Mouse (Mus musculus) midbrain, embryonic 10.5 days (tissue): Measurements from ENCODE around the gene Fam171a1. TPM values are rescaled to one million over a fixed set of nuclear protein-coding genes. Genes with fewer than 3 reads are reported as not detected.

Experiments
- DNase-seq: peaks from one replicate; pipeline ENCODE4 v3.0.0-alpha.2; 2017; ENCODE audit warnings: low spot score
- H3K27ac ChIP-seq: fragments of 300-500 bp; sonication (generic); replicated peaks from 2 replicates; pipeline ENCODE4 v1.5.1; 2016; ENCODE audit warnings: mild to moderate bottlenecking
- H3K27me3 ChIP-seq: fragments of 300-500 bp; sonication (generic); 2 replicates; pipeline ENCODE4 v1.6.1; 2016; ENCODE audit warnings: low read depth, mild to moderate bottlenecking; ENCODE audit not compliant: poor library complexity, severe bottlenecking
- H3K36me3 ChIP-seq: fragments of 300-500 bp; sonication (generic); 2 replicates; pipeline ENCODE4 v1.6.1; 2016; ENCODE audit warnings: mild to moderate bottlenecking, moderate library complexity
- H3K4me1 ChIP-seq: fragments of 300-500 bp; sonication (generic); 2 replicates; pipeline ENCODE4 v1.6.1; 2016
- H3K4me3 ChIP-seq: fragments of 300-500 bp; sonication (generic); 2 replicates; pipeline ENCODE4 v1.5.1; 2016; ENCODE audit warnings: mild to moderate bottlenecking, moderate library complexity
- H3K9me3 ChIP-seq: fragments of 300-500 bp; sonication (generic); replicated peaks from 2 replicates; pipeline ENCODE4 v1.6.1; 2016; ENCODE audit warnings: mild to moderate bottlenecking
- WGBS: fragments of 180-500 bp; shearing (Covaris S2); methylation state at CpG from one replicate; pipeline ENCODE4 v1.1.7; 2016; 5-methylcytosine and 5-hydroxymethylcytosine counted together
- polyA plus RNA-seq: library from polyadenylated mRNA; unstranded; fragments of >200 nt; fragmentation: Nextera tagmentation; extraction: Ambion mirVana; gene quantifications from 2 replicates; pipeline ENCODE4 v1.2.1, GENCODE M21; 2016

Fam171a1 gene
- polyA plus RNA-seq, 1 experiment from 2014 or later, result 38.7 TPM

- Histone ChIP-seq H3K36me3 (no peaks in the 10 kb centered on the region), H3K4me3 (no peak overlapping the region), H3K27me3 (no peaks in the 10 kb centered on the region), H3K9me3 (0 out of 2 replicates have a peak, but pooled peaks cover 2% of the 10 kb centered on the region), H3K4me1 (peaks cover 44% of the 10 kb centered on the region), H3K27ac (peak overlapping the region; percentile 76)
- DNase-seq, result peak; percentile 19
- 65% methylated on average over 5 of the region's 5 CpGs for WGBS
Measured at GRCm38 (mm10) chr2:3140585-3140984, 26.6 kb downstream of the Fam171a1 start.

- Histone ChIP-seq H3K4me1 (peaks cover 42% of the 10 kb centered on the region), H3K27me3 (no peaks in the 10 kb centered on the region), H3K36me3 (peaks cover 12% of the 10 kb centered on the region; the same call in 1 of the 2 replicates), H3K4me3 (no peak overlapping the region), H3K27ac (no peak overlapping the region), H3K9me3 (0 out of 2 replicates have a peak, but pooled peaks cover 2% of the 10 kb centered on the region)
- DNase-seq, result no peak
- WGBS, result 86% methylated on average over 4 of the region's 4 CpGs
Measured at GRCm38 (mm10) chr2:3141804-3142203, 27.8 kb downstream of the Fam171a1 start.

- no peak overlapping the region for H3K4me3 ChIP-seq
- no peak for DNase-seq
- no peaks in the 10 kb centered on the region for H3K27me3 ChIP-seq
- H3K9me3 ChIP-seq, result 0 out of 2 replicates have a peak, but pooled peaks cover 2% of the 10 kb centered on the region
- peaks cover 21% of the 10 kb centered on the region for H3K4me1 ChIP-seq
- no peak overlapping the region for H3K27ac ChIP-seq
- 93% methylated on average over 5 of the region's 5 CpGs for WGBS
- H3K36me3 ChIP-seq, result peaks cover 12% of the 10 kb centered on the region; the same call in 1 of the 2 replicates
Measured at GRCm38 (mm10) chr2:3144291-3144690, 30.3 kb downstream of the Fam171a1 start.

GRCm38 (mm10) chr2:3147550-3148157 lies 33.6 kb downstream of the Fam171a1 start:
- no peak overlapping the region for H3K4me3 ChIP-seq
- H3K9me3 ChIP-seq, result 0 out of 2 replicates have a peak, but pooled peaks cover 2% of the 10 kb centered on the region
- DNase-seq, result no peak
- no peak overlapping the region for H3K27ac ChIP-seq
- H3K27me3 ChIP-seq, result no peaks in the 10 kb centered on the region
- peaks cover 12% of the 10 kb centered on the region; the same call in 1 of the 2 replicates for H3K36me3 ChIP-seq
- H3K4me1 ChIP-seq, result peaks cover 11% of the 10 kb centered on the region; the same call in 1 of the 2 replicates
- 88% methylated on average over 6 of the region's 6 CpGs for WGBS

- H3K4me1 ChIP-seq, result peaks cover 6% of the 10 kb centered on the region; the same call in 1 of the 2 replicates
- H3K9me3 ChIP-seq, result 0 out of 2 replicates have a peak, but pooled peaks cover under 1% of the 10 kb centered on the region
- no peak overlapping the region for H3K4me3 ChIP-seq
- 95% methylated on average over 8 of the region's 8 CpGs for WGBS
- DNase-seq, result no peak
- peaks cover 12% of the 10 kb centered on the region; the same call in 1 of the 2 replicates for H3K36me3 ChIP-seq
- H3K27ac ChIP-seq, result no peak overlapping the region
- no peaks in the 10 kb centered on the region for H3K27me3 ChIP-seq
Measured at GRCm38 (mm10) chr2:3148731-3149130, 34.7 kb downstream of the Fam171a1 start.

- H3K4me1 ChIP-seq, result peaks cover 6% of the 10 kb centered on the region; the same call in 1 of the 2 replicates
- no peaks in the 10 kb centered on the region for H3K9me3 ChIP-seq
- peaks cover 12% of the 10 kb centered on the region; the same call in 1 of the 2 replicates for H3K36me3 ChIP-seq
- DNase-seq, result no peak
- H3K27ac ChIP-seq, result no peak overlapping the region
- 83% methylated on average over 5 of the region's 5 CpGs for WGBS
- H3K27me3 ChIP-seq, result no peaks in the 10 kb centered on the region
- no peak overlapping the region for H3K4me3 ChIP-seq
Measured at GRCm38 (mm10) chr2:3150324-3150723, 36.3 kb downstream of the Fam171a1 start.

- DNase-seq, result no peak
- Histone ChIP-seq H3K27me3 (no peaks in the 10 kb centered on the region), H3K4me1 (peaks cover 6% of the 10 kb centered on the region; the same call in 1 of the 2 replicates), H3K9me3 (no peaks in the 10 kb centered on the region), H3K4me3 (no peak overlapping the region), H3K27ac (no peak overlapping the region), H3K36me3 (peaks cover 5% of the 10 kb centered on the region; the same call in 1 of the 2 replicates)
- WGBS, result 83% methylated on average over 3 of the region's 3 CpGs
Measured at GRCm38 (mm10) chr2:3151336-3151735, 37.3 kb downstream of the Fam171a1 start.

- peaks cover 11% of the 10 kb centered on the region for H3K4me1 ChIP-seq
- DNase-seq, result no peak
- no peaks in the 10 kb centered on the region for H3K36me3 ChIP-seq
- no peaks in the 10 kb centered on the region for H3K27me3 ChIP-seq
- H3K4me3 ChIP-seq, result no peak overlapping the region
- no peak overlapping the region for H3K27ac ChIP-seq
- WGBS, result 94% methylated on average over 1 of the region's 1 CpGs
- H3K9me3 ChIP-seq, result no peaks in the 10 kb centered on the region
Measured at GRCm38 (mm10) chr2:3154091-3154665, 40.2 kb downstream of the Fam171a1 start.

GRCm38 (mm10) chr2:3154986-3155385 lies 41.0 kb downstream of the Fam171a1 start:
- Histone ChIP-seq H3K4me3 (no peak overlapping the region), H3K9me3 (no peaks in the 10 kb centered on the region), H3K4me1 (peaks cover 11% of the 10 kb centered on the region), H3K27me3 (no peaks in the 10 kb centered on the region), H3K36me3 (no peaks in the 10 kb centered on the region), H3K27ac (no peak overlapping the region)
- 91% methylated on average over 2 of the region's 2 CpGs for WGBS
- no peak for DNase-seq

GRCm38 (mm10) chr2:3157030-3157429 lies 43.0 kb downstream of the Fam171a1 start:
- no peak for DNase-seq
- 96% methylated on average over 3 of the region's 3 CpGs for WGBS
- peaks cover 8% of the 10 kb centered on the region for H3K4me1 ChIP-seq
- no peak overlapping the region for H3K4me3 ChIP-seq
- H3K9me3 ChIP-seq, result no peaks in the 10 kb centered on the region
- no peaks in the 10 kb centered on the region for H3K27me3 ChIP-seq
- H3K36me3 ChIP-seq, result no peaks in the 10 kb centered on the region
- no peak overlapping the region for H3K27ac ChIP-seq

- H3K4me3 ChIP-seq, result no peak overlapping the region
- 88% methylated on average over 10 of the region's 10 CpGs for WGBS
- no peak for DNase-seq
- H3K36me3 ChIP-seq, result no peaks in the 10 kb centered on the region
- H3K27ac ChIP-seq, result no peak overlapping the region
- H3K27me3 ChIP-seq, result no peaks in the 10 kb centered on the region
- no peaks in the 10 kb centered on the region for H3K9me3 ChIP-seq
- H3K4me1 ChIP-seq, result peaks cover 8% of the 10 kb centered on the region
Measured at GRCm38 (mm10) chr2:3157661-3158344, 43.8 kb downstream of the Fam171a1 start.

GRCm38 (mm10) chr2:3158682-3159412 lies 44.8 kb downstream of the Fam171a1 start:
- H3K27me3 ChIP-seq, result no peaks in the 10 kb centered on the region
- H3K4me3 ChIP-seq, result no peak overlapping the region
- no peaks in the 10 kb centered on the region for H3K36me3 ChIP-seq
- H3K27ac ChIP-seq, result no peak overlapping the region
- H3K9me3 ChIP-seq, result no peaks in the 10 kb centered on the region
- peaks cover 8% of the 10 kb centered on the region for H3K4me1 ChIP-seq
- no peak for DNase-seq
- WGBS, result 87% methylated on average over 8 of the region's 8 CpGs
